Mouse (Mus musculus) ES-Bruce4 (cell line): Measurements from ENCODE around the gene Isg20l2.

Source experiments
- CTCF ChIP-seq: IDR thresholded peaks from one replicate; pipeline ENCODE4 v1.8.1; 2011; ENCODE audit warnings: low read depth, low read length
- EP300 ChIP-seq: IDR thresholded peaks from 2 replicates; pipeline ENCODE4 v1.6.1; 2011; ENCODE audit warnings: low read depth, low read length; ENCODE audit not compliant: insufficient read depth

GRCm38 (mm10) chr3:87960191-87960585, 30.1 kb downstream of the Isg20l2 start:
- TF ChIP-seq CTCF (no peak), EP300 (no peak)
